Mouse (Mus musculus) cerebellum, postnatal 36 days (tissue): Measurements from ENCODE around the gene Rab31.

Experiments
- DNase-seq, 2 experiments: peaks; one replicate each; pipeline ENCODE4 v3.0.0; 2021 to 2022; ENCODE audit warnings: mixed read lengths in 2 of 2

Gene Rab31

GRCm38 (mm10) chr17:65697791-65698463, 74.6 kb downstream of the Rab31 start:
- DNase-seq = peak; percentile 36 to 65

GRCm38 (mm10) chr17:65696939-65697338, 75.6 kb downstream of the Rab31 start:
- no peak for DNase-seq

- no peak for DNase-seq
Measured at GRCm38 (mm10) chr17:65692276-65692675, 80.3 kb downstream of the Rab31 start.

GRCm38 (mm10) chr17:65683731-65684130, 88.8 kb downstream of the Rab31 start:
- DNase-seq = peak; percentile 81 to 82

- DNase-seq = no peak
Measured at GRCm38 (mm10) chr17:65683316-65683715, 89.2 kb downstream of the Rab31 start.

- no peak for DNase-seq
Measured at GRCm38 (mm10) chr17:65682071-65682680, 90.4 kb downstream of the Rab31 start.

GRCm38 (mm10) chr17:65681516-65681915, 91.0 kb downstream of the Rab31 start:
- DNase-seq = no peak

- no peak for DNase-seq
Measured at GRCm38 (mm10) chr17:65680801-65681412, 91.6 kb downstream of the Rab31 start.

- no peak for DNase-seq
Measured at GRCm38 (mm10) chr17:65679806-65680446, 92.6 kb downstream of the Rab31 start.

GRCm38 (mm10) chr17:65677742-65678141, 94.8 kb downstream of the Rab31 start:
- DNase-seq = no peak

- no peak for DNase-seq
Measured at GRCm38 (mm10) chr17:65676536-65676935, 96.0 kb downstream of the Rab31 start.

GRCm38 (mm10) chr17:65675985-65676384, 96.6 kb downstream of the Rab31 start:
- no peak for DNase-seq

- DNase-seq = no peak
Measured at GRCm38 (mm10) chr17:65674710-65675171, 97.8 kb downstream of the Rab31 start.

- DNase-seq = no peak
Measured at GRCm38 (mm10) chr17:65672926-65673325, 99.6 kb downstream of the Rab31 start.

- DNase-seq = no peak
Measured at GRCm38 (mm10) chr17:65669061-65669460, 103.5 kb downstream of the Rab31 start.

- no peak for DNase-seq
Measured at GRCm38 (mm10) chr17:65667792-65668191, 104.8 kb downstream of the Rab31 start.

- DNase-seq = no peak
Measured at GRCm38 (mm10) chr17:65666388-65667161, 106.0 kb downstream of the Rab31 start.

- no peak for DNase-seq
Measured at GRCm38 (mm10) chr17:65665786-65666387, 106.7 kb downstream of the Rab31 start.

GRCm38 (mm10) chr17:65663329-65664078, 109.0 kb downstream of the Rab31 start:
- DNase-seq = no peak

GRCm38 (mm10) chr17:65662662-65663061, 109.9 kb downstream of the Rab31 start:
- no peak for DNase-seq

GRCm38 (mm10) chr17:65658416-65658815, 114.1 kb downstream of the Rab31 start:
- DNase-seq = no peak

GRCm38 (mm10) chr17:65657958-65658357, 114.6 kb downstream of the Rab31 start:
- DNase-seq = no peak
